Mouse (Mus musculus) MEL (cell line): Measurements from ENCODE around the gene Lin7a. TPM values are rescaled to one million over a fixed set of nuclear protein-coding genes. Genes with fewer than 3 reads are reported as not detected.

ENCODE experiments used
- DNase-seq: peaks from one replicate; pipeline ENCODE4 v3.0.0; 2011; ENCODE audit warnings: low read depth, low spot score
- H3K27ac ChIP-seq: 2 replicates; pipeline ENCODE4 v1.5.1; 2012; ENCODE audit warnings: low read depth, mild to moderate bottlenecking, control low read depth, low read length, moderate library complexity; ENCODE audit not compliant: control insufficient read depth
- H3K27me3 ChIP-seq, 2 experiments: fragments of 150-350 bp in 1 of 2; sonication (generic) in 1 of 2; 2 replicates each; pipeline ENCODE4 v1.6.1; 2012; ENCODE audit warnings: low read length in 2 of 2, mild to moderate bottlenecking in 2 of 2, improper control_type of control experiment in 1 of 2, moderate library complexity in 1 of 2; ENCODE audit not compliant: insufficient read depth in 2 of 2, control insufficient read depth in 1 of 2
- H3K36me3 ChIP-seq, 2 experiments: 2 replicates each; pipeline ENCODE4 v1.6.1; 2012 to 2014; ENCODE audit warnings: low read length in 2 of 2, improper control_type of control experiment in 1 of 2, inconsistent platforms in 1 of 2, mild to moderate bottlenecking in 1 of 2; ENCODE audit not compliant: insufficient read depth in 2 of 2, control insufficient read depth in 1 of 2
- H3K4me1 ChIP-seq, 2 experiments: fragments of 150-350 bp in 1 of 2; sonication (generic) in 1 of 2; 2 replicates each; pipeline ENCODE4 v1.6.1; 2012; ENCODE audit warnings: low read length in 2 of 2, improper control_type of control experiment in 1 of 2, mild to moderate bottlenecking in 1 of 2; ENCODE audit not compliant: insufficient read depth in 2 of 2, control insufficient read depth in 1 of 2
- H3K4me3 ChIP-seq, 2 experiments: fragments of 150-350 bp in 1 of 2; sonication (generic) in 1 of 2; 2 replicates each; pipeline ENCODE4 v1.5.1; 2012; ENCODE audit warnings: low read depth in 2 of 2, low read length in 2 of 2, mild to moderate bottlenecking in 2 of 2, moderate library complexity in 2 of 2, control low read depth in 1 of 2, improper control_type of control experiment in 1 of 2; ENCODE audit not compliant: control insufficient read depth in 1 of 2, insufficient read depth in 1 of 2
- H3K79me2 ChIP-seq: 2 replicates; pipeline ENCODE4 v1.6.1; 2012; ENCODE audit warnings: mild to moderate bottlenecking, low read length, moderate library complexity; ENCODE audit not compliant: control insufficient read depth, poor library complexity, insufficient read depth
- H3K9ac ChIP-seq: 2 replicates; pipeline ENCODE4 v1.6.1; 2012; ENCODE audit warnings: low read depth, mild to moderate bottlenecking, control low read depth, low read length, moderate library complexity; ENCODE audit not compliant: control insufficient read depth, poor library complexity, severe bottlenecking
- H3K9me3 ChIP-seq: fragments of 150-350 bp; sonication (generic); replicated peaks from 2 replicates; pipeline ENCODE4 v1.6.1; 2012; ENCODE audit warnings: mild to moderate bottlenecking, low read length, improper control_type of control experiment, moderate library complexity; ENCODE audit not compliant: insufficient read depth
- BHLHE40 ChIP-seq: IDR thresholded peaks from 2 replicates; pipeline ENCODE4 v1.6.1; 2012; ENCODE audit warnings: low read depth, mild to moderate bottlenecking, inconsistent platforms, low read length, improper control_type of control experiment, borderline replicate concordance
- CHD2 ChIP-seq: IDR thresholded peaks from 2 replicates; pipeline ENCODE4 v1.6.1; 2011; ENCODE audit warnings: low read length, improper control_type of control experiment
- E2F4 ChIP-seq: IDR thresholded peaks from 2 replicates; pipeline ENCODE4 v1.6.1; 2011; ENCODE audit warnings: low read depth, low read length, improper control_type of control experiment, borderline replicate concordance
- ELF1 ChIP-seq: IDR thresholded peaks from 2 replicates; pipeline ENCODE4 v1.6.1; 2014; ENCODE audit warnings: low read depth, mild to moderate bottlenecking, inconsistent platforms, low read length, improper control_type of control experiment, moderate library complexity
- GABPA ChIP-seq: IDR thresholded peaks from 2 replicates; pipeline ENCODE4 v1.6.1; 2012; ENCODE audit warnings: low read depth, mild to moderate bottlenecking, inconsistent platforms, low read length, improper control_type of control experiment, moderate library complexity
- HCFC1 ChIP-seq: IDR thresholded peaks from 2 replicates; pipeline ENCODE4 v1.6.1; 2012; ENCODE audit warnings: low read depth, mild to moderate bottlenecking, inconsistent platforms, low read length, improper control_type of control experiment, moderate library complexity
- JUND ChIP-seq: IDR thresholded peaks from 2 replicates; pipeline ENCODE4 v1.6.1; 2011; ENCODE audit warnings: low read depth, mild to moderate bottlenecking, improper control_type of control experiment, low read length
- MAX ChIP-seq: IDR thresholded peaks from 2 replicates; pipeline ENCODE4 v1.6.1; 2011; ENCODE audit warnings: low read length, improper control_type of control experiment
- MAZ ChIP-seq: IDR thresholded peaks from 2 replicates; pipeline ENCODE4 v1.6.1; 2012; ENCODE audit warnings: low read depth, mild to moderate bottlenecking, inconsistent platforms, low read length, improper control_type of control experiment
- MXI1 ChIP-seq: IDR thresholded peaks from 2 replicates; pipeline ENCODE4 v1.6.1; 2011; ENCODE audit warnings: mild to moderate bottlenecking, low read depth, low read length, improper control_type of control experiment
- MYB ChIP-seq: IDR thresholded peaks from 2 replicates; pipeline ENCODE4 v1.6.1; 2011; ENCODE audit warnings: mild to moderate bottlenecking, low read depth, low read length, improper control_type of control experiment
- NELFE ChIP-seq: IDR thresholded peaks from 2 replicates; pipeline ENCODE4 v1.6.1; 2011; ENCODE audit warnings: low read depth, low read length, improper control_type of control experiment
- NRF1 ChIP-seq: IDR thresholded peaks from 2 replicates; pipeline ENCODE4 v1.6.1; 2014; ENCODE audit warnings: low read depth, mild to moderate bottlenecking, inconsistent platforms, low read length, improper control_type of control experiment, moderate library complexity; ENCODE audit not compliant: poor library complexity, insufficient read depth, severe bottlenecking
- POLR2A ChIP-seq, 2 experiments: IDR thresholded peaks; 2 replicates each; pipeline ENCODE4 v1.6.1; 2011 to 2012; ENCODE audit warnings: low read length in 2 of 2, mild to moderate bottlenecking in 2 of 2, control low read depth in 1 of 2, improper control_type of control experiment in 1 of 2, low read depth in 1 of 2, moderate library complexity in 1 of 2; ENCODE audit not compliant: control insufficient read depth in 1 of 2, insufficient read depth in 1 of 2, poor library complexity in 1 of 2
- RAD21 ChIP-seq: IDR thresholded peaks from 2 replicates; pipeline ENCODE4 v1.6.1; 2011; ENCODE audit warnings: mild to moderate bottlenecking, low read depth, low read length, improper control_type of control experiment
- RCOR1 ChIP-seq: IDR thresholded peaks from 2 replicates; pipeline ENCODE4 v1.6.1; 2012; ENCODE audit warnings: low read depth, mild to moderate bottlenecking, inconsistent platforms, low read length, improper control_type of control experiment
- SIN3A ChIP-seq: IDR thresholded peaks from 2 replicates; pipeline ENCODE4 v1.6.1; 2012; ENCODE audit warnings: low read length, improper control_type of control experiment, inconsistent platforms
- SMC3 ChIP-seq: IDR thresholded peaks from 2 replicates; pipeline ENCODE4 v1.6.1; 2011; ENCODE audit warnings: low read depth, low read length, improper control_type of control experiment
- TAL1 ChIP-seq: IDR thresholded peaks from 2 replicates; pipeline ENCODE4 v1.6.1; 2012; ENCODE audit warnings: mild to moderate bottlenecking, inconsistent platforms, low read length, moderate library complexity, mixed read lengths
- TBP ChIP-seq: IDR thresholded peaks from 2 replicates; pipeline ENCODE4 v1.8.0; 2011; ENCODE audit warnings: low read depth, low read length, improper control_type of control experiment
- TCF12 ChIP-seq: IDR thresholded peaks from 2 replicates; pipeline ENCODE4 v1.6.1; 2014; ENCODE audit warnings: low read depth, mild to moderate bottlenecking, inconsistent platforms, low read length, improper control_type of control experiment, moderate library complexity
- USF1 ChIP-seq: IDR thresholded peaks from 2 replicates; pipeline ENCODE4 v1.6.1; 2014; ENCODE audit warnings: low read depth, mild to moderate bottlenecking, inconsistent platforms, low read length, improper control_type of control experiment, moderate library complexity
- USF2 ChIP-seq, 2 experiments: IDR thresholded peaks; 2 replicates each; pipeline ENCODE4 v1.6.1; 2011 to 2012; ENCODE audit warnings: improper control_type of control experiment in 2 of 2, low read length in 2 of 2, borderline replicate concordance in 1 of 2, inconsistent platforms in 1 of 2, low read depth in 1 of 2, mild to moderate bottlenecking in 1 of 2; ENCODE audit not compliant: insufficient read depth in 1 of 2
- ZC3H11A ChIP-seq: IDR thresholded peaks from 2 replicates; pipeline ENCODE4 v1.6.1; 2012; ENCODE audit warnings: low read depth, mild to moderate bottlenecking, inconsistent platforms, low read length, improper control_type of control experiment
- ZKSCAN1 ChIP-seq: IDR thresholded peaks from 2 replicates; pipeline ENCODE4 v1.6.1; 2012; ENCODE audit warnings: low read depth, mild to moderate bottlenecking, inconsistent platforms, low read length, improper control_type of control experiment, moderate library complexity
- ZMIZ1 ChIP-seq: IDR thresholded peaks from 2 replicates; pipeline ENCODE4 v1.6.1; 2012; ENCODE audit warnings: low read depth, mild to moderate bottlenecking, inconsistent platforms, low read length, improper control_type of control experiment, moderate library complexity
- ZNF384 ChIP-seq: IDR thresholded peaks from 2 replicates; pipeline ENCODE4 v1.6.1; 2012; ENCODE audit warnings: low read depth, mild to moderate bottlenecking, inconsistent platforms, low read length, improper control_type of control experiment
- polyA plus RNA-seq, 2 experiments: library from polyadenylated mRNA; stranded (reverse) in 1 of 2; unstranded in 1 of 2; fragments of >175 nt in 1 of 2; fragments of >200 nt in 1 of 2; gene quantifications; 2 replicates each; pipeline versions ENCODE4 v1.2.1 to v1.2.4; 2012; ENCODE audit warnings: low replicate concordance in 2 of 2, low read depth in 1 of 2; ENCODE audit not compliant: insufficient read length in 2 of 2, insufficient read depth in 1 of 2, missing spikeins in 1 of 2
- total RNA-seq: library from RNA; depleted of rRNA; stranded (reverse); fragments of 300-350 nt; gene quantifications from 2 replicates; pipeline ENCODE4 v1.2.3, GENCODE M21; 2012

Lin7a gene
- total and polyA plus RNA-seq, 3 experiments: not detected

DNA sequence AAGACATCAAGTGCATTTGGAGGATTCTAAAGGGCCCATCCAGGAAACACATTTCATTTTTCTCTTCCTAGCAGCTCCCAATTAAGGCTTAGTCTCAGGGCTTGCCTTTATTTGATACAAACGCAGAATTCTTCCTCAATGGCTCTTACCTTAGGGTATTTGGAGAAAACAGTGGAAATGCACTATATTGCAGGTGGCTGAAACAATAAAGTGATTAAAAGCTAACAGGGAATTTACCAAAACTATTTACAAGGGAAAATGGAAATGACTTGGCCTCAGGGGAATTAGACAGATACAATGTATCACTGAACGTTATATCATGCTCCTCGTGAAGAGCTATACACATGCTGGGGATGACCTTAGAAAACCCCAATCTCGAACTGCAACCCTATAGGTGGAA is 35.3 kb upstream of the Lin7a start:
- H3K4me1 ChIP-seq: no peaks in the 10 kb centered on the region
- no peak overlapping the region for H3K27ac ChIP-seq
- H3K4me3 ChIP-seq: no peak overlapping the region
- H3K9ac ChIP-seq: no peak overlapping the region
- no peaks in the 10 kb centered on the region for H3K36me3 ChIP-seq
- H3K79me2 ChIP-seq: no peaks in the 10 kb centered on the region
- DNase-seq: no peak
- no peaks in the 10 kb centered on the region for H3K9me3 ChIP-seq
- TF ChIP-seq NRF1 (no peak), MAX (no peak), MYB (no peak), E2F4 (no peak), SIN3A (no peak), GABPA (no peak), ZC3H11A (no peak), ZKSCAN1 (no peak), RCOR1 (no peak), BHLHE40 (no peak), USF2 (IDR thresholded peaks at IDR 0.05; ENCODE audit: borderline replicate concordance in 1 of 2, insufficient read depth in 1 of 2, low read depth in 1 of 2, low read length in 2 of 2) (no peak), TBP (no peak), ZNF384 (no peak), TCF12 (no peak), POLR2A (IDR thresholded peaks at IDR 0.05; ENCODE audit: control insufficient read depth in 1 of 2, insufficient read depth in 1 of 2, low read depth in 1 of 2, low read length in 2 of 2, poor library complexity in 1 of 2) (no peak), NELFE (no peak), RAD21 (no peak)
- no peaks in the 10 kb centered on the region for H3K27me3 ChIP-seq

DNA sequence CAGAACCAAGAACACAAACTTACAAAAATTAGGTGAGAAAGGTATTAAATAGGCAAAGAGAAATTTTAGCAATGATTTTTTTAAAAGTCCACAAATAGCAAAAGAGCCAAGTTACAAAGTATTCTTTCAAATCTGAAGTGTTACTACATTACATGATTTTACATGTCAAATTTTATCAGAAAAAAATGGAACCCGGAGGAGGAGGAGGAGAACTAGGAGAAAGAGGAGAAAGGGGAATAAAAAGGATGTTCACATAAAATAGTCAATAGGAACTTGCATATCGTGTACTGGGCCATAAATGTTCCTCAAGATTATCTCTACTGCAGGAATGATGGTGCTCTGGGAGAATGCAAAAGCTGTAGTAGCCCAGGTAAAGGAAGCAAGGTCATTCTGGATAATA is 34.4 kb upstream of the Lin7a start:
- Histone ChIP-seq H3K9me3 (no peaks in the 10 kb centered on the region), H3K9ac (no peak overlapping the region), H3K36me3 (no peaks in the 10 kb centered on the region), H3K27ac (no peak overlapping the region), H3K27me3 (no peaks in the 10 kb centered on the region), H3K4me3 (no peak overlapping the region), H3K79me2 (no peaks in the 10 kb centered on the region), H3K4me1 (no peaks in the 10 kb centered on the region)
- no peak for TF ChIP-seq ELF1
- no peak for TF ChIP-seq CHD2
- no peak for TF ChIP-seq MXI1
- no peak for TF ChIP-seq HCFC1
- no peak for TF ChIP-seq TAL1
- no peak for TF ChIP-seq SIN3A
- no peak for TF ChIP-seq USF1
- no peak for TF ChIP-seq JUND
- no peak for TF ChIP-seq BHLHE40
- no peak for TF ChIP-seq MAX
- no peak for TF ChIP-seq MAZ
- no peak for TF ChIP-seq SMC3
- TF ChIP-seq ZMIZ1: no peak
- no peak for TF ChIP-seq USF2 (IDR thresholded peaks at IDR 0.05; ENCODE audit: borderline replicate concordance in 1 of 2, insufficient read depth in 1 of 2, low read depth in 1 of 2, low read length in 2 of 2)
- no peak for DNase-seq
